Mouse (Mus musculus) C2C12 (cell line): ENCODE results near the gene Retreg3.

Experiments
- CEBPB ChIP-seq: IDR thresholded peaks from one replicate; pipeline ENCODE4 v1.6.1; 2011; ENCODE audit warnings: low read depth, mild to moderate bottlenecking, control low read depth, moderate library complexity
- CTCF ChIP-seq: IDR thresholded peaks from one replicate; pipeline ENCODE4 v1.5.1; 2011; ENCODE audit not compliant: control insufficient read depth, insufficient read depth, insufficient read length

DNA sequence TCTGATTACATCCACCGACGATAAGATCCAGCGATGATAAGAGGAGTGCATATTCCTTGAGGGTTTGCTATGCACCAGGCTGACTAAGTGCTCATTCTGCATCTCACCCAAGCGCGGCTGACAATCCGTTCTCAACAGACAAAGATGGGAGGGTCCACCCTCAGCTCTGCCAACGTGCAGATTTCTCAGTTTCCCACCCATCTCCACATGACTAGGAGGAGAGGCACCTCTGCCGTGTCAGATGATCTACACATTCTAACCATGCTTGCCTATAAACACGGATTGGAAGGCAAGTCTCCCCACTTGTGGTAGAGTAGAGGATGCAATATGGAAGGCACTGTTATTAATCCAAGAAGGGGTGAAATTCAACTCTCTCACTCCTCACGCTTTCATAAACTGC lies 29.1 kb upstream of the Retreg3 start:
- TF ChIP-seq CTCF, result no peak
- TF ChIP-seq CEBPB, result no peak
